Mouse (Mus musculus): Measurements from ENCODE around the gene Mmp25. TPM values are rescaled to one million over a fixed set of nuclear protein-coding genes. Genes with fewer than 3 reads are reported as not detected.

The Mmp25 gene
- 0.39 and 0.43 TPM in 2 replicates for polyA plus RNA-seq (2016; fragmentation: Nextera tagmentation; extraction: Ambion mirVana)

GRCm38 (mm10) chr17:23644613-23645495 lies at the start of gene Mmp25:
Mmp25 (minus strand) TSS chr17:23645277.
- DNase-seq (ENCODE audit: low spot score): no peak
- Histone ChIP-seq H3K27me3 (ENCODE audit: insufficient read depth, poor library complexity, severe bottlenecking) (peaks cover 36% of the 10 kb centered on the region), H3K9me3 (no peaks in the 10 kb centered on the region), H3K4me1 (peaks cover 6% of the 10 kb centered on the region), H3K27ac (peak within 1 kb of the TSS; percentile 37; the same call in 1 of the 2 replicates), H3K4me3 (peak within 1 kb of the TSS; percentile 63), H3K36me3 (no peaks in the 10 kb centered on the region)
- WGBS: under 1% methylated on average over 58 of the region's 58 CpGs

GRCm38 (mm10) chr17:23694491-23694890 lies 49.4 kb upstream of the Mmp25 start:
- no peaks in the 10 kb centered on the region for H3K9me3 ChIP-seq
- H3K4me3 ChIP-seq: no peak overlapping the region
- DNase-seq (ENCODE audit: low spot score): no peak
- 61% methylated on average over 1 of the region's 1 CpGs for WGBS
- peaks cover 58% of the 10 kb centered on the region for H3K27me3 ChIP-seq (ENCODE audit: insufficient read depth, poor library complexity, severe bottlenecking)
- peaks cover 13% of the 10 kb centered on the region for H3K4me1 ChIP-seq
- no peak overlapping the region for H3K27ac ChIP-seq
- no peaks in the 10 kb centered on the region for H3K36me3 ChIP-seq

DNA sequence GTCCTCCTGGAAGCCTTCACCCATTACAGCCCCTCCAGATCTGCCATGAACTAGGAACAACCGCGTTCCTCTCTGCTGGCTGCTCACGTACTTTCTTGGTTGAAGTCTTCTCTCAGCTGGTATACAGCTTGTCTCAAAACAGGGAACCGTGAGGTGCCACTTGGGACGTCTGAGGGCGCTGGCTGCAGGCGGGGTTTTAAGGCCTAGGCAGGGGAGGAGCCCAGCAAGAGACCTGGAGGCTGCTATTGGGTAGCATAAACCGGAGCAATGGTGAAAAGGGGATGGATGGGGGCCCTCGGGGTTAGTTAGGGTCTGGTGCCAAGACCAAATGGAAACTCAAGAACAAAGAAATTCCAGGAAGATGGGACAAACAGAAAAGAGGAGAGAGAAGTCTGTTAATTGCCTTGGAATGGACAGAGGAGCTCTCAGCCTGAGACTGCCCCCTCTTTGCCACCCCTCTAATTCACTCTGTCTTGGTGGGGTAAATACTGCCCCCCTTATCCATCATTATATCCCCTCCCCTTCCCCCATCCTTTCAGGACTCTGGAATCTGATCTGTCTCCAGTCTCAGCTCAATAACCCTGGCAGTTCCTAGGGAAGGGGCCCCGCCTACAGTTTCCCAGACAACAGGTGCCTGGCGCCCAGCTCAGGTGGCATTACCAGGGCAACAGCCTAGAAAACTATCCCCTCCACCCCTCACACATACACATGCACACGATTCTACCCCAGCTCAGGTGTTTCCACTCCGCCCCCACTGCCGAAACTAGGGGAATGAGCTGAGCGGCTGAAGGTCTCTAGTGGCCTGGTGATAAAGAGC lies 39.0 kb upstream of the Mmp25 start, which contains the start of gene Cldn9:
Cldn9 (minus strand) TSS at position 171 of the 817 bp plus-strand sequence.
- no peaks in the 10 kb centered on the region for H3K36me3 ChIP-seq
- no peak within 1 kb of the TSS for H3K27ac ChIP-seq
- H3K27me3 ChIP-seq (ENCODE audit: insufficient read depth, poor library complexity, severe bottlenecking): peaks cover 67% of the 10 kb centered on the region
- no peaks in the 10 kb centered on the region for H3K9me3 ChIP-seq
- no peak for DNase-seq (ENCODE audit: low spot score)
- H3K4me3 ChIP-seq: peak within 1 kb of the TSS; percentile 3; the same call in 1 of the 2 replicates
- H3K4me1 ChIP-seq: peaks cover 24% of the 10 kb centered on the region
- WGBS: 18% methylated on average over 15 of the region's 15 CpGs

DNA sequence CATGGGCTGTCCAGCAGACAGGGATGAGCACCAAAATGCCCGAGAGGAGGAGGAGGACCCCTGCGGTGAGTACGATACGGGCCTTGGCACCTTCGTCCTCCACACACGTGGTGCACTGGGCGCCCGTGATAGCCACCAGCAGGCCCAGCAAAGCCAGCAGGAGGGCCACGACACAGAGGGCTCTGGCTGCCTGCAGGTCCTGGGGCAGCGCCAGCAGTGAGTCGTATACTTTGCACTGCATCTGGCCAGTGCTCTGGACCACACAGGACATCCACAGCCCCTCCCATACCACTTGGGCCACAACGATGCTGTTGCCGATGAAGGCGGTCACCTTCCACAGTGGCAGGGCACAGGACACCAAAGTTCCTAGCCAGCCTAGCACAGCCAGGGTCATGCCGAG lies 38.1 kb upstream of the Mmp25 start:
- peaks cover 24% of the 10 kb centered on the region for H3K4me1 ChIP-seq
- H3K27ac ChIP-seq: no peak overlapping the region
- H3K27me3 ChIP-seq (ENCODE audit: insufficient read depth, poor library complexity, severe bottlenecking): peaks cover 76% of the 10 kb centered on the region
- no peaks in the 10 kb centered on the region for H3K36me3 ChIP-seq
- 0 out of 2 replicates have a peak overlapping the region, but pooled peaks have one; percentile 3 for H3K4me3 ChIP-seq
- 15% methylated on average over 15 of the region's 15 CpGs for WGBS
- no peak for DNase-seq (ENCODE audit: low spot score)
- H3K9me3 ChIP-seq: no peaks in the 10 kb centered on the region

DNA sequence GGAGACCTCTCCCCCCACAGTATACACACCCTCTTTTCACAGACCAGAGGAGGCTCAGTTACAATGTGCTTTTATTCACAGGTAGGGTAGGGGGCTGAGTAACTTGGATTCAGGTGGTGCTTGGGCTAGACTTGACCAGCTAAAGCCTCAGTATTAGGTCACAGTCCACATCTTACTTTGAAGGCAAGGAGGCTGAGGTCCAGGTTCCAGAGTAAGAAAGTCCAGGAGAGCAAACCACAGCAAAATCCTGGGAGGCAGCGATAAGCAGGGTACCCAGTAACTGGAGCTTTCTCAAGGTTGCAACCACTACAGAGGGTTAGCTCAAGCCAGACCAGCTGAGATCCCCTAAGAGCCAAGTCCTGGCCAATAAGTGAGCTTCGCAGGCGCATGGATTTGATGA lies 37.5 kb upstream of the Mmp25 start:
- H3K36me3 ChIP-seq: no peaks in the 10 kb centered on the region
- no peak for DNase-seq (ENCODE audit: low spot score)
- no peak overlapping the region for H3K27ac ChIP-seq
- 54% methylated on average over 3 of the region's 3 CpGs for WGBS
- peak overlapping the region; percentile 3; the same call in 1 of the 2 replicates for H3K4me3 ChIP-seq
- H3K9me3 ChIP-seq: no peaks in the 10 kb centered on the region
- H3K4me1 ChIP-seq: peaks cover 26% of the 10 kb centered on the region
- peaks cover 77% of the 10 kb centered on the region for H3K27me3 ChIP-seq (ENCODE audit: insufficient read depth, poor library complexity, severe bottlenecking)

- H3K4me1 ChIP-seq: peaks cover 29% of the 10 kb centered on the region
- no peak overlapping the region for H3K4me3 ChIP-seq
- H3K27ac ChIP-seq: no peak overlapping the region
- WGBS: 49% methylated on average over 4 of the region's 4 CpGs
- no peak for DNase-seq (ENCODE audit: low spot score)
- peaks cover 77% of the 10 kb centered on the region for H3K27me3 ChIP-seq (ENCODE audit: insufficient read depth, poor library complexity, severe bottlenecking)
- no peaks in the 10 kb centered on the region for H3K9me3 ChIP-seq
- no peaks in the 10 kb centered on the region for H3K36me3 ChIP-seq
Observed at GRCm38 (mm10) chr17:23682092-23682491, 37.0 kb upstream of the Mmp25 start.

- H3K27me3 ChIP-seq (ENCODE audit: insufficient read depth, poor library complexity, severe bottlenecking): peaks cover 77% of the 10 kb centered on the region
- no peak overlapping the region for H3K27ac ChIP-seq
- H3K4me3 ChIP-seq: no peak overlapping the region; the same call in 1 of the 2 replicates
- DNase-seq (ENCODE audit: low spot score): no peak
- no peaks in the 10 kb centered on the region for H3K9me3 ChIP-seq
- no peaks in the 10 kb centered on the region for H3K36me3 ChIP-seq
- H3K4me1 ChIP-seq: peaks cover 37% of the 10 kb centered on the region
- 59% methylated on average over 10 of the region's 10 CpGs for WGBS
Observed at GRCm38 (mm10) chr17:23681086-23681485, 36.0 kb upstream of the Mmp25 start.

DNA sequence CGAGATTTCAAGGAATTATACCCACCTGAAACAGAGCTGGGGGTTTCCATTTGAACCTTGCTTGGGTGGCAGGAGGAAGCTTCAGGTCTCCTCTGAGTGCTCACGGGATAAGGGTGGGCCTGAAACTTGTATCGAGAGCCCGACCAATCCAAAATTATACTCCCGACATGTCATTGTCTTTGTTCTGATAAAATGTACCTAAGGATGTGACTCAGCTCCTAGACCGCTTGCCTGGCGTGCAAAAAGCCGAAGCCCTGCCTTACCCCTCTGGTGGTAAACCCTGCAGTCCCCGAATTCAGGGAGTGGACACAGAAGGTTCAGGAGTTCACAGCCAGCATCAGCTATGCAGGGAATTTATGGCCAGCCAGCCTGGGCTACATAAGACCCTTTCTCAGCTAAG lies 35.3 kb upstream of the Mmp25 start:
- Histone ChIP-seq H3K36me3 (0 out of 2 replicates have a peak, but pooled peaks cover 3% of the 10 kb centered on the region), H3K27ac (no peak overlapping the region), H3K9me3 (no peaks in the 10 kb centered on the region), H3K4me1 (peaks cover 45% of the 10 kb centered on the region), H3K4me3 (0 out of 2 replicates have a peak overlapping the region, but pooled peaks have one; percentile 45), H3K27me3 (ENCODE audit: insufficient read depth, poor library complexity, severe bottlenecking) (peaks cover 75% of the 10 kb centered on the region)
- WGBS: 65% methylated on average over 9 of the region's 9 CpGs
- DNase-seq (ENCODE audit: low spot score): no peak

- 4% methylated on average over 38 of the region's 38 CpGs for WGBS
- DNase-seq (ENCODE audit: low spot score): no peak
Observed at GRCm38 (mm10) chr17:23679127-23679835, 34.2 kb upstream of the Mmp25 start, which contains the start of gene Cldn6. Cldn6 (plus strand) TSS chr17:23679249.

GRCm38 (mm10) chr17:23677236-23677679 lies 32.2 kb upstream of the Mmp25 start, which contains the start of gene Tnfrsf12a:
Tnfrsf12a (minus strand) TSS chr17:23677468.
- Histone ChIP-seq H3K27ac (peak within 1 kb of the TSS; percentile 90), H3K36me3 (peaks cover 3% of the 10 kb centered on the region; the same call in 1 of the 2 replicates), H3K4me3 (peak within 1 kb of the TSS; percentile 72), H3K4me1 (peaks cover 44% of the 10 kb centered on the region), H3K9me3 (no peaks in the 10 kb centered on the region), H3K27me3 (ENCODE audit: insufficient read depth, poor library complexity, severe bottlenecking) (peaks cover 51% of the 10 kb centered on the region)
- under 1% methylated on average over 34 of the region's 34 CpGs for WGBS
- peak; percentile 95 for DNase-seq (ENCODE audit: low spot score)

More at GRCm38 (mm10) chr17:23679127-23679835, 34.2 kb upstream of the Mmp25 start, which contains the start of gene Cldn6:
- H3K4me3 ChIP-seq: peak within 1 kb of the TSS; percentile 45
- 0 out of 2 replicates have a peak, but pooled peaks cover 3% of the 10 kb centered on the region for H3K36me3 ChIP-seq
- no peak within 1 kb of the TSS for H3K27ac ChIP-seq
- H3K9me3 ChIP-seq: no peaks in the 10 kb centered on the region
- peaks cover 71% of the 10 kb centered on the region for H3K27me3 ChIP-seq (ENCODE audit: insufficient read depth, poor library complexity, severe bottlenecking)
- peaks cover 52% of the 10 kb centered on the region for H3K4me1 ChIP-seq

- peak; percentile 80 for DNase-seq (ENCODE audit: low spot score)
- peak overlapping the region; percentile 72 for H3K4me3 ChIP-seq
- H3K27ac ChIP-seq: peak overlapping the region; percentile 90
- H3K9me3 ChIP-seq: no peaks in the 10 kb centered on the region
- peaks cover 44% of the 10 kb centered on the region for H3K27me3 ChIP-seq (ENCODE audit: insufficient read depth, poor library complexity, severe bottlenecking)
- WGBS: under 1% methylated on average over 37 of the region's 37 CpGs
- H3K36me3 ChIP-seq: peaks cover 7% of the 10 kb centered on the region; the same call in 1 of the 2 replicates
- H3K4me1 ChIP-seq: peaks cover 44% of the 10 kb centered on the region
Observed at GRCm38 (mm10) chr17:23676473-23677031, 31.5 kb upstream of the Mmp25 start.

All from heart, embryonic 10.5 days (tissue).